Mouse (Mus musculus): ENCODE results near the gene Tmem50b. TPM values are rescaled to one million over a fixed set of nuclear protein-coding genes. Genes with fewer than 3 reads are reported as not detected.
A peak's percentile ranks its signal among the peaks of the same experiment; 100 is the strongest.
"Not testable (repeated sequence)": the region's sequence is repeated elsewhere in the genome, so short reads cannot be mapped to it uniquely, and the experiment has no call there.

Tmem50b gene
- 60.5 and 68.8 TPM in 2 replicates for polyA plus RNA-seq (2014; fragmentation: Nextera tagmentation; extraction: Ambion mirVana)

DNA sequence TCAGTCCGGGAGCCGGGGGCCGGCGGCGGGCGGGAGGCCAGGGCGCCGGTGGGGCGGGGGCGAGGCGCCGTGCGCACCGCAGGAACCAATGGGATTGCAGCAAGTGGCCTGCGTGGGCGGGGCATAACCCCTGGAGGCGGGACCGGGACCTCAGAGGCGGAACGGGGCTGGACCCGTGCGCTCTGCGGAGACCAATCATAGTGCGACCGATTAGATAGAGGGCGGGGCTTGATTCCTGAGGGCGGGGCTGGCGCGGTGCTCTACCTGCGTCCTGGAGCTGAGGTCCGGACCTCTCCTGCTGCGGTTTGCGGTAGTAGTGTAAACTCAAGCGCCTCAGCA lies at the start of gene Tmem50b:
TSS of gene Tmem50b (minus strand) at position 129 of the 339 bp plus-strand sequence.
- H3K9me3 ChIP-seq (replicated peaks; ENCODE audit: control insufficient read depth, low read length): no peaks in the 10 kb centered on the region
- H3K27me3 ChIP-seq (ENCODE audit: control insufficient read depth, insufficient read depth, low read length): peaks cover 3% of the 10 kb centered on the region; the same call in 1 of the 2 replicates
- H3K4me2 ChIP-seq: peak within 1 kb of the TSS; percentile 92
- no peak within 1 kb of the TSS for H3K27ac ChIP-seq (ENCODE audit: low read depth, low read length)
- peak within 1 kb of the TSS; percentile 61 for H3K4me3 ChIP-seq (ENCODE audit: low read depth, low read length)
- ATAC-seq (replicated peaks; ENCODE audit: insufficient number of reproducible peaks, low FRiP score, low TSS enrichment): peak; percentile 98
- under 1% methylated on average over 34 of the region's 34 CpGs for WGBS (ENCODE audit: insufficient replicate concordance)
- peak within 1 kb of the TSS; percentile 75 for H3K9ac ChIP-seq (ENCODE audit: low read depth, low read length)
- peaks cover 2% of the 10 kb centered on the region for H3K4me1 ChIP-seq (ENCODE audit: control insufficient read depth, insufficient read depth, low read length)
- H3K36me3 ChIP-seq (ENCODE audit: control insufficient read depth, insufficient read depth, low read length): no peaks in the 10 kb centered on the region

DNA sequence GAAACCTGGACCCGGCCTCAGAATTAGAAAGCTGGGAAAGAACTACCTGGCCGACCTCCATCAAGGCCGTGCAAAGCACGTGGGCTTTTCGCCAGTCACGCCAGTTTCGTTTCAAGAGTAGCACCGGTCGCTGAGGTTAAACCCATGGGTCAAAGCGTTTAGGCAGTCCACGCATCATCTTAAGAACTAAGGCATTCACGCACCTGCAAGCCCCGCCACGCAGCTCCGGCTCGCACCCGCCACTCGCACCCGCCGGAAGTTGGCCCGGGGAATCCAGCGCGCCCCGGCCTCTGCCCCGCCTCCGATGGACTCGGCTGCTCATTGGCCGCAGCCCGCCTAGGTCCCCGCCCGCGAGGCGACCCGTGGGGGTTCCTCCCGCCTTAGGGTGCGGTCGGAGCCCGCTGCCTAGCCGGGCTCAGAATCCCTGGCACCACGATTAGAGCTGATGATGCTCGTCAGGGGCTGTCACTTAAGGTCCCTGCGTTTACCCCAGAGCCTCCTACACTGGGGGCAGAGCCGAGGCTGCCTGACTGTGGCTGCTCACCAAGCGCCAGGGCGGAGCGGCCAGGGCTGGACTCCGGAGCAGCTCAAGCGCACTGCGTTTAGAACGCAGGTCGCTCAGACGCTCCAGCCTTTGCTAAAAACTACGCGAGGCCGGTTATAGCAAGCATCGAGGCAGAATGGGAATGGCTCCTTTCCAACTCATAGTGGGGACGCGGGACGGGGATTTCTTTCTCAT lies 49.2 kb upstream of the Tmem50b start, which contains the start of gene Gart:
TSS of gene Gart (minus strand) at position 272 of the 739 bp plus-strand sequence.
- under 1% methylated on average over 59 of the region's 59 CpGs for WGBS (ENCODE audit: insufficient replicate concordance)
- no peaks in the 10 kb centered on the region for H3K27me3 ChIP-seq (ENCODE audit: control insufficient read depth, insufficient read depth, low read length)
- peak within 1 kb of the TSS; percentile 87 for H3K4me3 ChIP-seq (ENCODE audit: low read depth, low read length)
- peaks cover 4% of the 10 kb centered on the region for H3K36me3 ChIP-seq (ENCODE audit: control insufficient read depth, insufficient read depth, low read length)
- H3K4me1 ChIP-seq (ENCODE audit: control insufficient read depth, insufficient read depth, low read length): peaks cover 5% of the 10 kb centered on the region; the same call in 1 of the 2 replicates
- peak within 1 kb of the TSS; percentile 99 for H3K27ac ChIP-seq (ENCODE audit: low read depth, low read length)
- H3K9me3 ChIP-seq (replicated peaks; ENCODE audit: control insufficient read depth, low read length): no peaks in the 10 kb centered on the region
- peak within 1 kb of the TSS; percentile 95 for H3K9ac ChIP-seq (ENCODE audit: low read depth, low read length)
- peak; percentile 89 for ATAC-seq (replicated peaks; ENCODE audit: insufficient number of reproducible peaks, low FRiP score, low TSS enrichment)
- H3K4me2 ChIP-seq: peak within 1 kb of the TSS; percentile 81

DNA sequence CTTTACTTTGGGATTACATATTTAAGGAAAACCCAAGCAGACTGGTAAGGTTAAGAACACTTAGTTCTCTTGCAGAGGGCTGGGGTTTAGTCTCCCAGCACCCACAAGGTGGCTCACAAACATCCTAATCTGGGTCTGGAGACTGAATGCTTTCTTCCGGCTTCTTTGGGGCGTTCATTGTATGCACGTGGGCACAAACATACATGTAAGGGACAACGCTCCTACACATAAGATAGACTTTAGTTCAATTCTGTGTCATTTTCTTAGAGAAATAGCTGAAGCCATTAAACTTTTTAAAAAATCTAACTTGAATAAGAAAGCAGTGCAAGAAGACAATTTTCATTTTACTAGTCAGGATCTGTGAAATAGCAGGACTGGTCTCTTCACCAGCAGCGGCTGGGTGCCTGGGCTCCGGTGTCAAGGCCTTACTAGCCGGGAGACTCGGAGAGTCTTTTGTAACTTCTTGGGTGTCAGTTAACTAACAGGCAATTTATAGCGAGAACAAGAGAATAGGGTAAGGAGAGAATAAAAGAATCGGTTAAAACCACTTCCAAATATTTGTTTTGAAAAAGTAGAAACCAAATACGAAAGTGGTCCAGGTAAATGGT lies 48.5 kb upstream of the Tmem50b start:
- WGBS (ENCODE audit: insufficient replicate concordance): 1% methylated on average over 11 of the region's 11 CpGs
- H3K27ac ChIP-seq (ENCODE audit: low read depth, low read length): peak overlapping the region; percentile 69; the same call in 1 of the 2 replicates
- no peak for ATAC-seq (replicated peaks; ENCODE audit: insufficient number of reproducible peaks, low FRiP score, low TSS enrichment)
- H3K4me2 ChIP-seq: peak overlapping the region; percentile 81
- no peaks in the 10 kb centered on the region for H3K9me3 ChIP-seq (replicated peaks; ENCODE audit: control insufficient read depth, low read length)
- peaks cover 5% of the 10 kb centered on the region; the same call in 1 of the 2 replicates for H3K4me1 ChIP-seq (ENCODE audit: control insufficient read depth, insufficient read depth, low read length)
- H3K27me3 ChIP-seq (ENCODE audit: control insufficient read depth, insufficient read depth, low read length): no peaks in the 10 kb centered on the region
- peak overlapping the region; percentile 87 for H3K4me3 ChIP-seq (ENCODE audit: low read depth, low read length)
- H3K36me3 ChIP-seq (ENCODE audit: control insufficient read depth, insufficient read depth, low read length): peaks cover 10% of the 10 kb centered on the region
- H3K9ac ChIP-seq (ENCODE audit: low read depth, low read length): peak overlapping the region; percentile 91

DNA sequence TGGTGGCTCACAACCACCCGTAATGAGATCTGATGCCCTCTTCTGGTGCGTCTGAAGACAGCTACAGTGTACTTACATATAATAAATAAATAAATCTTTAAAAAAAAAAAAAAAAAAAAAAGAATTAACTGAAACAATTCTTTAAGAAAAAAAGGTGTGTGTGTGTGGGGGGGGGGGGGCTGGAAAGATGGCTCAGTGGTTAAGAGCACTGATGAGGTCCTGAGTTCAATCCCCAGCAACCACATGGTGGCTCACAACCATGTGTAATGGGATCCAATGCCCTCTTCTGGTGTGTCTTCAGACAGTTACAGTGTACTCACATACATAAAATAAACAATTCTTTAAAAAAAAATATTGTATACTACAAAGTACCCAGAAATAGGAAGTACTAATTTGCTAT lies 47.8 kb upstream of the Tmem50b start:
- ATAC-seq (replicated peaks; ENCODE audit: insufficient number of reproducible peaks, low FRiP score, low TSS enrichment); H3K4me3 ChIP-seq (ENCODE audit: low read depth, low read length): not testable (repeated sequence)

DNA sequence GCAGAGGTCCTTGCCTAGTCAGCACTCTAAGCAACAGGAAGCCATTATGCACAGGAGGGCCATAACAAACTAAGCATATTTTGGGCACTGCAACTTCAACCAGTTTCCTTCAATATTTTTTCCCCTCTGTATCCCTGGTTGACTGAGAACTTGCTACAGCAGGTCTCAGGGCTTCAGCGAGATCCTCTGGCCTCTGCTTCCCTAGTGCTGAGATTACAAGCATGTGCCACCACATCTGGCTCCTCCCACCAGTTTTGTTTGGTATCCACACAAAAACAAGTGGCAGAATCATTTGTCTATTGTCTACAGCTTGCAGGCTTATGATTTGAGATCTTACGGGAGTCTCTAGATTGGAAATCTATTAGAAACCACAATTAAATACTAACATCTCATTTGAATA lies 47.3 kb upstream of the Tmem50b start:
- H3K4me2 ChIP-seq: no peak overlapping the region
- H3K4me1 ChIP-seq (ENCODE audit: control insufficient read depth, insufficient read depth, low read length): peaks cover 5% of the 10 kb centered on the region; the same call in 1 of the 2 replicates
- peaks cover 16% of the 10 kb centered on the region for H3K36me3 ChIP-seq (ENCODE audit: control insufficient read depth, insufficient read depth, low read length)
- H3K9me3 ChIP-seq (replicated peaks; ENCODE audit: control insufficient read depth, low read length): no peaks in the 10 kb centered on the region
- H3K27ac ChIP-seq (ENCODE audit: low read depth, low read length): no peak overlapping the region
- no peak for ATAC-seq (replicated peaks; ENCODE audit: insufficient number of reproducible peaks, low FRiP score, low TSS enrichment)
- no peaks in the 10 kb centered on the region for H3K27me3 ChIP-seq (ENCODE audit: control insufficient read depth, insufficient read depth, low read length)
- no peak overlapping the region for H3K9ac ChIP-seq (ENCODE audit: low read depth, low read length)
- WGBS (ENCODE audit: insufficient replicate concordance): 78% methylated on average over 2 of the region's 2 CpGs
- H3K4me3 ChIP-seq (ENCODE audit: low read depth, low read length): no peak overlapping the region

More for the DNA sequence above, 47.8 kb upstream of the Tmem50b start:
- not testable (repeated sequence) for H3K4me2 ChIP-seq; H3K9ac ChIP-seq (ENCODE audit: low read depth, low read length); H3K9me3 ChIP-seq (replicated peaks; ENCODE audit: control insufficient read depth, low read length); H3K27me3 ChIP-seq (ENCODE audit: control insufficient read depth, insufficient read depth, low read length); H3K4me1 ChIP-seq (ENCODE audit: control insufficient read depth, insufficient read depth, low read length); H3K27ac ChIP-seq (ENCODE audit: low read depth, low read length)
- WGBS (ENCODE audit: insufficient replicate concordance): no CpG with 5 or more reads among the region's 2 CpGs
- peaks cover 12% of the 10 kb centered on the region for H3K36me3 ChIP-seq (ENCODE audit: control insufficient read depth, insufficient read depth, low read length)

DNA sequence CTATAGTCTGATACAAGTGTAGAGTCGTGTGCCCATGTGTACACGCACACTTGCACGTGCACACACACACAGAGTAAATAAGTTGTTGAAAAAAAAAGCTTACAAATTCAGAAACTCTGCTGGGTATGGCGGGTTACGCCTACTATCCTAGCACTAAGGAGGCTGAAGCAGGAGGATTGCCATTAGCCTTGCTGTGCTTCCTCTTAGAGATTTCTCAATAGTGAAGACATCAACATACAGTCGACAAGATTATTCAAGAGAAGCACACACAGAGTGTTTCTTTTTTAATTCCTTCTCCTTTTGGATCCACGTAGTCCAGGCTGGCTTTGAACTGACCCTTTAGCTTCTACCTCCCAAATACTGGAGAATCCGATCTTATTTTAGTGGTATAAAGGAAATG lies 42.6 kb upstream of the Tmem50b start:
- H3K27ac ChIP-seq (ENCODE audit: low read depth, low read length): no peak overlapping the region
- no peak for ATAC-seq (replicated peaks; ENCODE audit: insufficient number of reproducible peaks, low FRiP score, low TSS enrichment)
- peaks cover 37% of the 10 kb centered on the region for H3K36me3 ChIP-seq (ENCODE audit: control insufficient read depth, insufficient read depth, low read length)
- WGBS (ENCODE audit: insufficient replicate concordance): 96% methylated on average over 8 of the region's 8 CpGs
- no peak overlapping the region for H3K4me2 ChIP-seq
- no peak overlapping the region for H3K9ac ChIP-seq (ENCODE audit: low read depth, low read length)
- H3K4me3 ChIP-seq (ENCODE audit: low read depth, low read length): no peak overlapping the region
- H3K9me3 ChIP-seq (replicated peaks; ENCODE audit: control insufficient read depth, low read length): no peaks in the 10 kb centered on the region
- H3K4me1 ChIP-seq (ENCODE audit: control insufficient read depth, insufficient read depth, low read length): 0 out of 2 replicates have a peak, but pooled peaks cover 2% of the 10 kb centered on the region
- no peaks in the 10 kb centered on the region for H3K27me3 ChIP-seq (ENCODE audit: control insufficient read depth, insufficient read depth, low read length)

DNA sequence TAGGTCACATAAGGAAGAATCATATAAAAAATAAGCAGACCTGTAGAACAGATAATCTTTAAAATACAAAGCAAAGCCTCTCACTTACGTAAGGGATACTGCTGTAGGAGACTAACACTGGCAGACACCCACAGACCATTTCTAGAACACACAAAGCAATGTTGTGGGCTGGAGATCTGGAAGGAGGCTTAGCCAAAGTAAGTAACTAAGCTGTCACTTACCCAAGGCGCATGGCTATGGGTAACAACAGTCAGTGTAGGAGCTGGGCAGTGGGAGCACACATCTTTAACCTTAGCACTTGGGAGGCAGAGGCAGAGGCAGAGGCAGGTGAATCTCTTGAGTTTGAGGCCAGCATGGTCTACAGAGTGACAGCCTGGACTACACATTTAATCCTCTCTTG lies 42.0 kb upstream of the Tmem50b start:
- peaks cover 37% of the 10 kb centered on the region for H3K36me3 ChIP-seq (ENCODE audit: control insufficient read depth, insufficient read depth, low read length)

DNA sequence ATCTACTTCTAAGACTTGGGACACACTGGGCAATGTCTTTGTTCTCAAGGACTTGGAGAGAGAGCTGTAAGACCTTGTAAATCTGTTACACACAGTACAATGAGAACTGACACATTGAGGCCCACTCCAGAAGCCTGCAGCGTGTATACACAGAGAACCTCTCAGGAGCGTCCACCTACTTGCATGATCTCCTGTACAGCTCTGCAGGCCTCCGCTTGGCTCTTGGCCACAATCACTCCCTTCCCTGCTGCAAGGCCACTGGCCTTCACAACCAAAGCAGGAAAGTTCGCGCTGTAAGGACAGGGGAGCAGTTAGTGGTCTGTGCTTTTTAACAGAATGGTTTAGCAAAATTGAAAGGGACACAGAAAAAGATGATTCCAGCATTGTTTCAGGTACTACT lies 41.6 kb upstream of the Tmem50b start:
- Histone ChIP-seq H3K4me1 (ENCODE audit: control insufficient read depth, insufficient read depth, low read length) (no peaks in the 10 kb centered on the region), H3K36me3 (ENCODE audit: control insufficient read depth, insufficient read depth, low read length) (peaks cover 37% of the 10 kb centered on the region), H3K9me3 (replicated peaks; ENCODE audit: control insufficient read depth, low read length) (no peaks in the 10 kb centered on the region), H3K27me3 (ENCODE audit: control insufficient read depth, insufficient read depth, low read length) (no peaks in the 10 kb centered on the region), H3K27ac (ENCODE audit: low read depth, low read length) (no peak overlapping the region), H3K4me3 (ENCODE audit: low read depth, low read length) (no peak overlapping the region), H3K4me2 (no peak overlapping the region), H3K9ac (ENCODE audit: low read depth, low read length) (no peak overlapping the region)
- ATAC-seq (replicated peaks; ENCODE audit: insufficient number of reproducible peaks, low FRiP score, low TSS enrichment): no peak
- WGBS (ENCODE audit: insufficient replicate concordance): 93% methylated on average over 5 of the region's 5 CpGs

More for the DNA sequence above, 42.0 kb upstream of the Tmem50b start:
- no peak for ATAC-seq (replicated peaks; ENCODE audit: insufficient number of reproducible peaks, low FRiP score, low TSS enrichment)
- H3K9me3 ChIP-seq (replicated peaks; ENCODE audit: control insufficient read depth, low read length): no peaks in the 10 kb centered on the region
- no peak overlapping the region for H3K27ac ChIP-seq (ENCODE audit: low read depth, low read length)
- H3K27me3 ChIP-seq (ENCODE audit: control insufficient read depth, insufficient read depth, low read length): no peaks in the 10 kb centered on the region
- WGBS (ENCODE audit: insufficient replicate concordance): 94% methylated on average over 2 of the region's 2 CpGs
- no peak overlapping the region for H3K4me3 ChIP-seq (ENCODE audit: low read depth, low read length)
- H3K4me1 ChIP-seq (ENCODE audit: control insufficient read depth, insufficient read depth, low read length): no peaks in the 10 kb centered on the region
- H3K9ac ChIP-seq (ENCODE audit: low read depth, low read length): no peak overlapping the region
- no peak overlapping the region for H3K4me2 ChIP-seq
